Mouse (Mus musculus): ENCODE measurements around the gene Trip4. TPM values are rescaled to one million over a fixed set of nuclear protein-coding genes. Genes with fewer than 3 reads are reported as not detected.
"Not testable (repeated sequence)": the region's sequence is repeated elsewhere in the genome, so short reads cannot be mapped to it uniquely, and the experiment has no call there.

Gene Trip4
- total RNA-seq, 2 experiments from 2014 or later: 38.1 to 41.6 TPM

GRCm38 (mm10) chr9:65793086-65793485 is 115.5 kb downstream of the Trip4 start:
- DNase-seq: no peak

DNA sequence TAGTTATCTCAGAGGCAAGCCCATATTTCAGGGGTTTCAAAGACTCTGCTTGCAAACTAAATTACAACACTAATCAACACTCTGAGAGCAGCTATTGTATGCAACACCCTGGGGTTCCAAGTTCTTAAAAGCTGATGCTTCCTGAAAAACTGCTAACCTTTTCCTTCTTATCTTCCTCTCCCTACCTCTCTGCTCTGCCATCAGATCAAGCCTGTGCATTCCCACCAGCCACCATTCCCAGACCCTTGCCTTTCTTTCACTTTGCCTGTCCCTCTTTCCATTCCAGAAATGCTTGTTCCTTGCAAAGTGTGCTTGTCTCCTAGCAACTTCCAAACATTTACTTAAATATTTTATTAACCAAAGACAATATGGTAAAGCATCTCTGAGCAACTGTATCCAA is 116.7 kb downstream of the Trip4 start:
- DNase-seq: no peak

DNA sequence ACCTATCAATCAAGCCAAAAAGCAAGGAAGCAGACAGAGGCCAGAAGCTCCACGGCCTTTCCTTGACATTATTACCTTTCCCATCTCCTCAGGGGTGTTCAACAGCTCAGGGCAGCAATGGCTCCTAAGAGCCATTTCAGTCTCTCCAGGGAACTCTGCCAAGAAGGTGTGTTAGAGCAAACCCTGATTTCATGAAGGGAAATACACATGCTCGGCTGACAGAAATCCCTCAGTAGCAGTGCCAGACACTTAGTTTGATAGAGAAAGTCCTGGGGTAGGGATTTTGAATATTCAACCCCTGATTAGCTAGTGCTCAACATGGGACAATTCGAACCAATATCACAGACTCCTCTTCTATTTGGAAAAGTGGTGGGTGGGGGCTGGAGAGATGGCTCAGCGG is 117.5 kb downstream of the Trip4 start:
- no peak for DNase-seq

DNA sequence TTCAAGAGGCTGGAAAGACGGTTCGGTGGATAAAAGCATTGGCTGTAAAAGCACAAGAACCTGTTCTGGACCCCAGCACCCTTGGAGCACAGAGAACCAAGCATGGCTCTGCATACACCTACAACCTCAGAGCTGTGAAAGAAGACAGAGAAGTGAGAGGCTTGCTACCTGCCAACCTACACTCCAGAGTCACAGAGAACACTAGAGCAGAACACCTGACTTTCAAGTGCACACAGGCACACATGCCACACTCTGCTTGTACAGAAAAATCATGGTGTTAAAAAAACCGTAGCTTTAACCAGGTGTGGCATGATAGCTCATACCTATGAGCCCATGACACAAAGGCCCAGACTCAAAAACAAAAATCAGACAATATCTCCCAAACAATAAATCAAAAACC is 118.8 kb downstream of the Trip4 start:
- DNase-seq: no peak

GRCm38 (mm10) chr9:65788556-65788955 is 120.0 kb downstream of the Trip4 start:
- DNase-seq: no peak

- no peak for DNase-seq
Observed at GRCm38 (mm10) chr9:65787829-65788344, 120.7 kb downstream of the Trip4 start.

GRCm38 (mm10) chr9:65786885-65787787 is 121.5 kb downstream of the Trip4 start:
- DNase-seq: no peak

GRCm38 (mm10) chr9:65785772-65786368 is 122.7 kb downstream of the Trip4 start:
- no peak for DNase-seq

- not testable (repeated sequence) for DNase-seq
Observed at GRCm38 (mm10) chr9:65779619-65780018, 129.0 kb downstream of the Trip4 start.

Other genes with a start within 250 kb of the Trip4 start
- gene Oaz2, start 240.8 kb downstream of the Trip4 start, total RNA-seq (2021): 100 to 1,000 TPM; 189 to 220 TPM
- 10 to 100 TPM; 51.2 to 52.8 TPM for gene Zfp609, start 81.2 kb downstream of the Trip4 start, total RNA-seq (2021)
- 1 to 10 TPM in 1 of 2 experiments, under 1 TPM in 1; 0.85 to 1.6 TPM for gene Pclaf, start 18.6 kb downstream of the Trip4 start, total RNA-seq (2021)
- gene Csnk1g1, start 130 bp upstream of the Trip4 start, total RNA-seq (2021): 10 to 100 TPM; 40.6 to 45.1 TPM
- 100 to 1,000 TPM; 194 to 206 TPM for gene Ppib, start 151.4 kb upstream of the Trip4 start, total RNA-seq (2021)
- gene Snx22, start 160.9 kb upstream of the Trip4 start, total RNA-seq (2021): 1 to 10 TPM; 5.5 to 6.0 TPM
- 10 to 100 TPM; 86.9 to 93.2 TPM for gene Snx1, start 217.8 kb upstream of the Trip4 start, total RNA-seq (2021)
- gene Ciao2a, start 217.8 kb upstream of the Trip4 start, total RNA-seq (2021): 10 to 100 TPM; 29.5 to 30.0 TPM
- gene Dapk2, start 249.4 kb upstream of the Trip4 start, total RNA-seq (2021): under 1 TPM; 0.90 to 0.91 TPM

Measured in layer of hippocampus, postnatal 36 days (tissue).